Mouse (Mus musculus) embryonic fibroblast, embryonic 13.5 days (primary cell): ENCODE results near the gene Gjb1.

ENCODE experiments used
- CTCF ChIP-seq: IDR thresholded peaks from 2 replicates; pipeline ENCODE4 v1.5.1; 2011; ENCODE audit warnings: mild to moderate bottlenecking, control low read depth, low read length, moderate library complexity, borderline replicate concordance; ENCODE audit not compliant: insufficient read depth
- POLR2A ChIP-seq: IDR thresholded peaks from 2 replicates; pipeline ENCODE4 v1.6.1; 2011; ENCODE audit warnings: low read depth, mild to moderate bottlenecking, control low read depth, low read length, moderate library complexity

DNA sequence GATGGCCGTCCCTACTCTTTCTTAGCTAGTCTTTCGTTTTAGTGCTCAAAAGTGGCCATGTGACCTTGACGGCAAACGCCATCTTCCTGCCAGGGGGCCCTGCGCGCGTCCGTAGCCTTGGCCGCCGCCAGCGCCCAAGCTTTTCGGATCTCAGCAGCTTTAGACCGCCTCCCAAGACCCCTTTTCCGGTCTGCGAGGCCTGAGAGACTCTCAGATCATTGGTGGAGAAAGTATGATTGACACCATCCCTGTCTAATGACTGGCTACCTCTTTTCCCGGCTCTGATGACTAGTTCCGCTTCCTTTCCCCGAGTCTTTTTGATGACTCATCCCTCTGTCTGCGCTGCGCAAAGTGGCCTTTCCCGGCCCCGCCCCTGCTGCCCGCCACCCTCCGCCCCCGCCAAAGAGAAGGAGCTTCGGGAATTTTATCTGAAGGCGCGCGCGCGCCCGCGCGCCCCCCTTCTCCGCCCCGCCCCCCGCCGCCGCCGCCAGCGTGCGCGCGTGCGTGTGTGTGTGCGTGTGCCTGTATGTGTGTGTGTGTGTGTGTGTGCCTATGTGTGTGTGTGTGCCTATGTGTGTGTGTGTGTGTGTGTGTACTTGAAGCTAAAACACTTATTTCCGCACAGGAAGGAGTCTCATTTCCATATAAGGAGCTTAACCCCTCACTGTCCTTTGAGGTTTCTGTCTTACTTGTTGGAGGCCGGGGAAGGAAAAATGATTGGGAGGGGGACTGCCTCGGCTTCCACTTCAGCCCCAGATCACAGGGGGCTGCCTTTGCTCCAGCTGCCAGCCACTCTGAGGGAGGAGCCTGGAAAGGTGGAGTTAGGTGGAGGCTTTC is 43.6 kb upstream of the Gjb1 start:
- no peak for TF ChIP-seq CTCF
- peak; percentile 69 for TF ChIP-seq POLR2A
